Mouse (Mus musculus) midbrain, embryonic 11.5 days (tissue): Measurements from ENCODE around the gene Arhgap6. TPM values are rescaled to one million over a fixed set of nuclear protein-coding genes. Genes with fewer than 3 reads are reported as not detected.
"Not testable (repeated sequence)": the region's sequence is repeated elsewhere in the genome, so short reads cannot be mapped to it uniquely, and the experiment has no call there.

ENCODE experiments used
- ATAC-seq: fragments of 200-750 bp; cut with Nextera tagmentation; 2 replicates; pipeline ENCODE4 v1.8.0; 2017; ENCODE audit warnings: moderate TSS enrichment, moderate library complexity; ENCODE audit not compliant: low FRiP score
- DNase-seq: peaks from one replicate; pipeline ENCODE4 v3.0.0; 2015; ENCODE audit warnings: low spot score; ENCODE audit errors: missing footprints
- H3K27ac ChIP-seq: fragments of 300-500 bp; sonication (generic); 2 replicates; pipeline ENCODE4 v1.5.1; 2014; ENCODE audit warnings: low read depth, low read length
- H3K27me3 ChIP-seq: fragments of 300-500 bp; sonication (generic); 2 replicates; pipeline ENCODE4 v1.6.1; 2014; ENCODE audit warnings: mild to moderate bottlenecking, low read length, moderate library complexity, mixed read lengths; ENCODE audit not compliant: control insufficient read depth, insufficient read depth
- H3K36me3 ChIP-seq: fragments of 300-500 bp; sonication (generic); 2 replicates; pipeline ENCODE4 v1.6.1; 2014; ENCODE audit warnings: mild to moderate bottlenecking, low read length, moderate library complexity, mixed read lengths; ENCODE audit not compliant: control insufficient read depth, insufficient read depth
- H3K4me1 ChIP-seq: fragments of 300-500 bp; sonication (generic); 2 replicates; pipeline ENCODE4 v1.6.1; 2014; ENCODE audit warnings: low read length; ENCODE audit not compliant: control insufficient read depth, insufficient read depth
- H3K4me2 ChIP-seq: fragments of 300-500 bp; sonication (generic); 2 replicates; pipeline ENCODE4 v1.6.1; 2014; ENCODE audit warnings: mild to moderate bottlenecking, moderate library complexity
- H3K4me3 ChIP-seq: fragments of 300-500 bp; sonication (generic); 2 replicates; pipeline ENCODE4 v1.5.1; 2014; ENCODE audit warnings: low read depth, low read length
- H3K9ac ChIP-seq: fragments of 300-500 bp; sonication (generic); 2 replicates; pipeline ENCODE4 v1.6.1; 2014; ENCODE audit warnings: low read length
- H3K9me3 ChIP-seq: fragments of 300-500 bp; sonication (generic); 2 replicates; pipeline ENCODE4 v1.6.1; 2016; ENCODE audit warnings: low read length; ENCODE audit not compliant: control insufficient read depth
- WGBS: fragments of 180-500 bp; shearing (Covaris S2); extraction: QIAGEN DNeasy Blood & Tissue Kit; methylation state at CpG from one replicate; pipeline ENCODE4 v1.1.7; 2014; 5-methylcytosine and 5-hydroxymethylcytosine counted together
- polyA plus RNA-seq: library from polyadenylated mRNA; unstranded; fragments of >200 nt; fragmentation: Nextera tagmentation; extraction: Ambion mirVana; gene quantifications from 2 replicates; pipeline ENCODE4 v1.2.1, GENCODE M21; 2014

Gene Arhgap6
- polyA plus RNA-seq, 1 experiment from 2014 or later, result 1.0 TPM

GRCm38 (mm10) chrX:169320668-169321005, 525.7 kb downstream of the Arhgap6 start:
- Histone ChIP-seq H3K9ac (peak overlapping the region; percentile 38; the same call in 1 of the 2 replicates), H3K4me2 (0 out of 2 replicates have a peak overlapping the region, but pooled peaks have one; percentile 6), H3K4me3 (peak overlapping the region; percentile 51)
- H3K27ac ChIP-seq, DNase-seq, H3K36me3 ChIP-seq, H3K9me3 ChIP-seq, H3K4me1 ChIP-seq, H3K27me3 ChIP-seq: not testable (repeated sequence)
- 36% methylated on average over 15 of the region's 15 CpGs for WGBS
- ATAC-seq, result peak; percentile 45; the same call in 1 of the 2 replicates

DNA sequence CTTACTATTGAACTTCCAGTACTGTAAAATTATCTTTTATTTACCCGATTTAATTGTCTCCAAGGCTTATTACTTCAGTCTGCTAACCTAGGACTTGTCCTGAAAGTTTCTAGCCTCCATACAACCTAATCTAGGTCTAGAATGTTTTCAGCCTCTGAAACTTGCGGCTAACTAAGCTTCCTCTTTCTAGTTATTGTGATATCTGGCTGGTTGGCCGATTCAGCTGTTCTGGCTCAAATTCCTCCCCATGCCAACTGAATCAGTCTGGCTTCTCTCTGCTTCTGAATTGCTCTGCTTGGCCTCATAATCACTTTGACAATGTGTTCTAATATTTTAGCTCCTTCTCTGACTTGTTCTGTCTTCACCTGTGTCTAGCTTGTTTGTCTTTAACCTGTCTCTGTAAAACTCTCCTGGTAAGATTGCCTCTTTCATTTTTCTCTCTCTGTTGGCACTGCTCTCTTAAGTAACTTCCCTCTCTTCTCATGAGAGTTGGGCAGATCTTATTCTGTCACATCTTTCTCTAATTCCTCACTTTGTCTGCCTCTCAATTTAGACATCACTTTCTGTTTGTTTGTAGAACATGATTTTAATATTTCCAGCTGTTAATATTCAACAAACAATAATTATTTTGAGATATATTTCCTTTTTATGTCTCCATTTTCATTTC, 531.2 kb downstream of the Arhgap6 start:
- Histone ChIP-seq H3K36me3 (no peaks in the 10 kb centered on the region), H3K9me3 (no peaks in the 10 kb centered on the region), H3K27ac (no peak overlapping the region), H3K27me3 (peaks cover 3% of the 10 kb centered on the region), H3K4me2 (no peak overlapping the region), H3K9ac (no peak overlapping the region), H3K4me3 (no peak overlapping the region), H3K4me1 (no peaks in the 10 kb centered on the region)
- no peak for DNase-seq
- WGBS, result 76% methylated on average over 3 of the region's 3 CpGs
- no peak for ATAC-seq

DNA sequence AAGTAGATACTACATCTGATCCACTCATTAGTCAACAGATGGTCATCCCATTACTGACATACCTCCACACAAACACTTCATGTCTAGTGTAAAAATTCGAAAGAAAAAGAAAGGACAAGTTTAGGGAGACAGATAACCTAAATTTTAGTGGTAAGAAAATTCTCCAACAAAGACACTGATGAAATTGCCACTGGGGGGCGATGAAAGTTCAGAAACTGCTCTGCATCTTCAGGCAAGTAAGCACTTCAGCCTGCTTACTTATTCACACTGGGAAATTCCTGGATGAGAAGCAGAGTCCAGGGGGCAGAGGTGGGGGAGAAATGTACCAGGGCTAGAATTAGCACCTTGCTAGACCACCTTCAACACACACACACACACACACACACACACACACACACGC, 537.4 kb downstream of the Arhgap6 start:
- Histone ChIP-seq H3K27ac (no peak overlapping the region), H3K36me3 (no peaks in the 10 kb centered on the region), H3K4me3 (no peak overlapping the region), H3K4me2 (no peak overlapping the region), H3K4me1 (no peaks in the 10 kb centered on the region), H3K27me3 (no peaks in the 10 kb centered on the region), H3K9me3 (no peaks in the 10 kb centered on the region), H3K9ac (no peak overlapping the region)
- ATAC-seq (no peak), DNase-seq (no peak)
- WGBS, result 42% methylated on average over 3 of the region's 3 CpGs

DNA sequence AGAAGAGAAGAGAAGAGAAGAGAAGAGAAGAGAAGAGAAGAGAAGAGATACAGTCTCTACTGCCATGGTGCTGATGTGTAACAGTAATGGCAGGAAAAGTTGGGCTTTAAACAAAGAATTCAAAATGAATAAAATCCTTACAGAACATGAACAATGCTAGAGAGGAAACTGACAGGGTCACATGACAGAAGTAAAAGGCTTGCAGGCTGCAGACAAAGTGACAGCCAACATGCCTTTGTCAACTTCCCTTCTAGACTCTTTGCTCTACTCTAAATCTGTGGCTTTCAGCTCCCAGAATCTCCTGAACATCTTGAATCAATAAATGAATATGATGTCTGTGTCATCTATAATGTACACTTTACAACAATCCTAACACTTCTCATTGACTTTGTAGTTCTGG, 542.7 kb downstream of the Arhgap6 start:
- Histone ChIP-seq H3K27me3 (no peaks in the 10 kb centered on the region), H3K4me2 (no peak overlapping the region), H3K36me3 (no peaks in the 10 kb centered on the region), H3K4me3 (no peak overlapping the region), H3K4me1 (no peaks in the 10 kb centered on the region), H3K9ac (no peak overlapping the region), H3K9me3 (no peaks in the 10 kb centered on the region), H3K27ac (no peak overlapping the region)
- ATAC-seq, result no peak
- no peak for DNase-seq

DNA sequence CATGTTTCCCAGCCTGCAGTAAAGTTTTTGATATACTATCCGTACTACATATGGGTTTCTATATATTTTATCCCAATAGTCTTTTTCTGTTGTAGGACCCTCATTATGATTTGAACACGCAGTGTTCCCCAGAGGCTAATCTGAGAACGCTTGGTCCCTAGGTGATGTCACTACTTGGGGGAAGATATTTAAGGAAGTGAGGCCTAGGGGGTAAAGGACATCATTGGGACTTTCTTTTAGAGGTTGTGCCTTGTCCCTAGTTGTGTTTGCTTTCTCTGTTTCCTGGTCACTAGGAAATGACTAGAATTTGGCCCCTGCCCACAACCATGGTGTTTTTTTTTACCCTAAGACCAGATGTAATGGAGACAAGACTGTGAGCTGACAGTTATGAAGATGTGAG, 543.3 kb downstream of the Arhgap6 start:
- Histone ChIP-seq H3K9ac (no peak overlapping the region), H3K4me2 (no peak overlapping the region), H3K4me1 (no peaks in the 10 kb centered on the region), H3K27ac (no peak overlapping the region), H3K27me3 (no peaks in the 10 kb centered on the region), H3K9me3 (no peaks in the 10 kb centered on the region), H3K36me3 (no peaks in the 10 kb centered on the region), H3K4me3 (no peak overlapping the region)
- ATAC-seq (no peak), DNase-seq (no peak)
- 80% methylated on average over 3 of the region's 3 CpGs for WGBS

Other genes with a start within 250 kb of the Arhgap6 start
- 0.15 and 0.25 TPM in 2 replicates for gene Frmpd4, start 217.9 kb upstream of the Arhgap6 start, polyA plus RNA-seq
- gene Msl3, start 121.2 kb upstream of the Arhgap6 start, polyA plus RNA-seq, result 35.7 and 40.7 TPM in 2 replicates